Mouse (Mus musculus): ENCODE measurements around the gene Olfr1442.

- TF ChIP-seq CTCF (IDR thresholded peaks at IDR 0.05; ENCODE audit: low read depth) (no peak), EP300 (IDR thresholded peaks at IDR 0.05; ENCODE audit: low read depth) (no peak)
Measured at GRCm38 (mm10) chr19:12671051-12671450, 812 bp downstream of the Olfr1442 start.
